Mouse (Mus musculus): ENCODE results near the gene Faf2. TPM values are rescaled to one million over a fixed set of nuclear protein-coding genes. Genes with fewer than 3 reads are reported as not detected.

Faf2 gene
- polyA plus RNA-seq, 1 experiment, result 47.0 TPM

DNA sequence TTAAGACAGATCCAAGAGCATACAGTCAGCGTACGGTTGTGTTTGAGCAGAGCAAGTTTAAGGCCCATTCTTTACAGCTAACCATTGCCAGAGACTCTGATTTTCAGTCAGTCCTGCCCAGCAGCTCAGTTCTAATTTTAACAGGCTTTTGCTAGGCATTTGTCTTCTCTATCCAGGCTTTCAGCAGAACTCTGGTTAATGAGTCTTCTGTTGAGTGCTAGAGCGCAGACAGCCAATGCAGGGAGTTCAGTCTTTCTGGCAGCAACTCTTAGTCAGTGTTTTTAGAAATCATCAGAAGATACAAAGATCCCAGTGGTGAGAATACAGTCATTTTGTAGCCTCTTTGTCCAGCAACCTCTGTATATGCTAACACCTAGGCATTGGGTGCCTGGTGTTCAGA is 28.9 kb downstream of the Faf2 start:
- no peak for DNase-seq (ENCODE audit: low read depth)

DNA sequence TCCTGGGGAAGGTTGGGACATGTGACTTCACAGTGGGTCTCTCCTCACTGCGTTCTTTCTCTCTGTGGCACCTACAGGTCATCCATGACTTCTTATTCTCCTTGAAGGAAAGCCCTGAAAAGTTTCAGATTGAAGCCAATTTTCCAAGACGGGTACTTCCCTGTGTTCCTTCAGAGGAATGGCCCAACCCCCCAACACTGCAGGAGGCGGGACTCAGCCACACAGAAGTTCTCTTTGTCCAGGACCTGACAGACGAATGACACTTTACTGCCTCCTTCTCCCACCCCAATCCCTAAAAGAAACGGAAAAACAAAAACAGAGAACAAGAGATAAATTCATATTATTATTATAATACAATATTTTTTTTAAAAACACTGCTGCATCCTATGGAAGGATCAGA is 39.3 kb downstream of the Faf2 start:
- no peak for DNase-seq (ENCODE audit: low read depth)
- TF ChIP-seq CTCF (IDR thresholded peaks at IDR 0.05; ENCODE audit: borderline replicate concordance, extremely low read depth, insufficient read depth, insufficient read length) (no peak), POLR2A (IDR thresholded peaks at IDR 0.05; ENCODE audit: borderline replicate concordance, extremely low read depth, insufficient read depth, insufficient read length, poor library complexity, severe bottlenecking) (no peak)

More for the DNA sequence above, 28.9 kb downstream of the Faf2 start:
- TF ChIP-seq POLR2A (IDR thresholded peaks at IDR 0.05; ENCODE audit: borderline replicate concordance, extremely low read depth, insufficient read depth, insufficient read length, poor library complexity, severe bottlenecking) (no peak), CTCF (IDR thresholded peaks at IDR 0.05; ENCODE audit: borderline replicate concordance, extremely low read depth, insufficient read depth, insufficient read length) (no peak)

DNA sequence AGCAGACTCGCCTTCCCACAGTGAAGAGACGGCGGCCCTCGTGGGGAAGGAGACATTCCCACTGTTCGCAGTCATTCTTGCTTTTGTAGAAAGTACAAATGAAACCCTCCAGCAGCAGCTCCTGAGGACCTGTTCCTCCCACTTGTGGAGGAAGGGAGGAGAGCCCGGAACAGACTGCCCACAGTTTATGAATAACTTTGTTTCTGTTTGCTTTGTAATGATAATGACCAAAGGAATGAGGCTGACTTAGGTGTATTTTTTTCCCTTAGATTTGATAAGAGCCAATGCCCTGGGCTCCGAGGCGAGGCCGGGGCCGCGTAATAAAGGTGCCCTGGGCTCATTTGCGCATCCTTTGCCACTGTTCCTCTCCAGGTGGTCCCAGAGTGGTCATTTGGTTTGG is 39.8 kb downstream of the Faf2 start:
- DNase-seq (ENCODE audit: low read depth), result no peak
- no peak for TF ChIP-seq POLR2A (IDR thresholded peaks at IDR 0.05; ENCODE audit: borderline replicate concordance, extremely low read depth, insufficient read depth, insufficient read length, poor library complexity, severe bottlenecking)

DNA sequence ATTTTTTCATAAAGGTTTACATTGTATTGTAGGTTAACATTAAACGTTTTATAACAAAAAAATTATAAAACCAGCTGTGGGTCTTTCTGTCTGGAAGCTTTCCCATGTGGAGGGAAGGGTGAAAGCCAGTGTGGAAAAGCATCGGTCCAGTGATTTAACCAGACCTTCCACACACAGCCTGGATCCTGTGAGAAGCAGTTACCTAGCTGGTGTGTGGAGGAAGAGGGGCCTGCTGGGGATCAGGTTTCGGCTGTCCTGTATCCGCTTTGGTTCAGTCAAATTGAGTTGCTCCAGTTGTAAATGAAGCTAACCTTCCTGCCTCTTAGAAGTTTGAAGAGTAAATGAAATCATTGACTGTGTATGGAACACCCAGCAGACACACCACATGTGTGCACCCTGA is 42.4 kb downstream of the Faf2 start:
- no peak for DNase-seq (ENCODE audit: low read depth)

DNA sequence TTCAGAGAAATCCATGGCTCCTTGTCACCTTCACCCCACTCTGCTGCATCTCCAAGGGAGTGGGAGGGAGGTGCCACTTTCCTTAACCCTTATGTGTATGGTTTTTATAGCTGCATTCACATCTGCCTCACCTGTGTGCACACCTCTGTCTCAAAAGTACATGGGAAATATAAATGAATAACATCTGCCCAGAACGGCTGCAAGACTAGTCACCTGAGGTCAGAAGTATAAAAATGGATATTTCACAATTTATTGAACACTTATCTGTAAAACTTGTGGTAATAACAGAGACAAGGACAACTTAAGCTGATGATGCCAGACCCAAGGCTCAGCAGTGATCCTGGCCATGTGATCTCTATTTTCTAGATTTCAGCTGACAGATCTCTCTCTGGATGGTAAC is 42.9 kb downstream of the Faf2 start:
- DNase-seq (ENCODE audit: low read depth), result no peak
- TF ChIP-seq POLR2A (IDR thresholded peaks at IDR 0.05; ENCODE audit: borderline replicate concordance, extremely low read depth, insufficient read depth, insufficient read length, poor library complexity, severe bottlenecking) (no peak), CTCF (IDR thresholded peaks at IDR 0.05; ENCODE audit: borderline replicate concordance, extremely low read depth, insufficient read depth, insufficient read length) (no peak)

More for the DNA sequence above, 42.4 kb downstream of the Faf2 start:
- TF ChIP-seq CTCF (IDR thresholded peaks at IDR 0.05; ENCODE audit: borderline replicate concordance, extremely low read depth, insufficient read depth, insufficient read length), result no peak
- TF ChIP-seq POLR2A (IDR thresholded peaks at IDR 0.05; ENCODE audit: borderline replicate concordance, extremely low read depth, insufficient read depth, insufficient read length, poor library complexity, severe bottlenecking), result no peak

DNA sequence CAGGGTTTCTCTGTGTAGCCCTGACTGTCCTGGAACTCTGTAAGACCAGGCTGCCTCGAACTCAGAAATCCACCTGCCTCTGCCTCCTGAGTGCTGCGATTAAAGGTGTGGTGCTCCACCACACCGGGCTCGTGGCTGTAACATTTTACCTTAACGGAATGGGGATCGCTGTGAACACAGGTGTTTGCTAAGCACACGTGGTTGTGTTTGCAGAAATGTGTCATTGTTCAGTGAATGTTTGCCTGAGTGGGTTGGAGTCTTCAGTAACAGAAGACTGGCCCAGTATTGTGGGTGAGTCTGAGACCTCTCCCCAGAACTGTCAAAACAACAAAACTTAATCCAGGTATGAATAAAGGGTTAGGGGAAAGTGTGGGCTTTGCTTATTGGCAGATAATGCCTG is 43.5 kb downstream of the Faf2 start:
- DNase-seq (ENCODE audit: low read depth), result no peak
- TF ChIP-seq CTCF (IDR thresholded peaks at IDR 0.05; ENCODE audit: borderline replicate concordance, extremely low read depth, insufficient read depth, insufficient read length) (no peak), POLR2A (IDR thresholded peaks at IDR 0.05; ENCODE audit: borderline replicate concordance, extremely low read depth, insufficient read depth, insufficient read length, poor library complexity, severe bottlenecking) (no peak)

DNA sequence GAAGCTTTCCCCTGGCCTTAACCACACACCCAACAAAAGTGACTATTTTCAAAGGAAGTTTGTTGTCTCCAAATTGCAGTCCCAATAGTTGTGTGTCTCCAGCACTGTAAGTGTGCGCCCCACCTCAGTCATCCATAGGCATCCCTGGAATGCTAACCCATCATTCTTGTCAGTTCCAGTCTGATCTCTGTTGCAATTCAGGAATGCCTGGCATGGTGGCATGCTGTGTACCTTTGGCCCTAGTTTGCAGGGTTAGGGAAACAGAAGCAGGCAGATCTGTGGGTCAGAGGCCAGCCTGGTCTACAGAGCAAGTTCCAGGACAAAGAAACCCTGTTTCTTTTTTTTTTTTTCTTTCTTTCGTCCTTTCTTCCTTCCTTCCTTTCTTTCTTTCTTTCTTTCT is 48.9 kb downstream of the Faf2 start:
- DNase-seq (ENCODE audit: low read depth), result no peak
- TF ChIP-seq POLR2A (IDR thresholded peaks at IDR 0.05; ENCODE audit: borderline replicate concordance, extremely low read depth, insufficient read depth, insufficient read length, poor library complexity, severe bottlenecking), result no peak
- TF ChIP-seq CTCF (IDR thresholded peaks at IDR 0.05; ENCODE audit: borderline replicate concordance, extremely low read depth, insufficient read depth, insufficient read length), result no peak

DNA sequence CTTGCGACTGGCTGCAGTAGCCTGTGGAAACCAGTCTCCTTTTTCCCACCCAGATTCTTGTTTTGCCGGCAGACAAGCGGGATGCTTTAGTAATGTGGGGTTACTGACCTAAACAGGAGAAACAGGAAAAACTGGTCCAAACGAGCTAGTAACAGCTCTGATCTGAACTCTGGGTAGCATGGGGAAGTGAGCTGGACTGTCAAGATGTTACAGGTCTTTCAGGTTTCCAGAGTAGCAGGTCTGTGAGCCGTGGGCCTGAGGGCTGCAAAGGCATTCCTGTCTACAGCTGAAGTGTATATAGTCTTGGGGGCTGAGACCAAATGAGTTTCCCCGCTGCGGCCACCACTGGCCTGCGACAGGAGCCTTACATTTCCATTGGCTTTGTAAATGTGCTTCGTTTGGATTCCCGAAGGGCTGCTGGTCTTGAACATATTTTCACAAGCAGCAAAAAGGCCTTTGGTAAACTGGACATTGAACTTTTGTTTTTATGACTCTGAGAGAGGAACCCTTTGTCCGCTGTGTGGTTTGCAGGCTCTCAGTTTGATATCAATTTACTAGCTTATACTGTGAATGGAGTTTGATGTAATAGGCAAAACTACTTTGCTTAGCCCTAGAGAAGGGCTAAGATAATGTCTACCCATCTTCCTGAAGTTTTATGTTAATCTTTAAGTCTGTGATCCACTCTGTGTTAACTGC is 54.5 kb downstream of the Faf2 start:
- TF ChIP-seq CTCF (IDR thresholded peaks at IDR 0.05; ENCODE audit: borderline replicate concordance, extremely low read depth, insufficient read depth, insufficient read length), result no peak
- no peak for TF ChIP-seq POLR2A (IDR thresholded peaks at IDR 0.05; ENCODE audit: borderline replicate concordance, extremely low read depth, insufficient read depth, insufficient read length, poor library complexity, severe bottlenecking)
- DNase-seq (ENCODE audit: low read depth), result no peak

DNA sequence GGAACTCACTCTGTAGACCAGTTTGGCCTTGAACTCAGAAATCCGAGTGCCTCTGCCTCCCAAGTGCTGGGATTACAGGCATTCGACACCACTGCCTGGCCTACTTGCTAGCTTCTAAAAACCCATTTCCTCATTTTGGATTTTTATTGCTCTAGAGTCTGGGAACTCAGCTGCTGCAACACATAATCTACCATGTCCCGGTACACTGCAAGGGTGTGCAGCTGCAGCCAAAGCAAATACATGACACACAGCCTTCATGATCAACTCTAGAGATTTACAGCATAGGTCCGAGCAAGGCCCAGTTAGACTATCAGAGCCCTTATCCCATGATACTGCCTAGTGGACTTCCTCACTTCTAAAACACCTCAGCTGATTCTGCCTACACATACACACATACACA is 56.7 kb downstream of the Faf2 start:
- DNase-seq (ENCODE audit: low read depth), result no peak
- TF ChIP-seq CTCF (IDR thresholded peaks at IDR 0.05; ENCODE audit: borderline replicate concordance, extremely low read depth, insufficient read depth, insufficient read length), result no peak
- no peak for TF ChIP-seq POLR2A (IDR thresholded peaks at IDR 0.05; ENCODE audit: borderline replicate concordance, extremely low read depth, insufficient read depth, insufficient read length, poor library complexity, severe bottlenecking)

DNA sequence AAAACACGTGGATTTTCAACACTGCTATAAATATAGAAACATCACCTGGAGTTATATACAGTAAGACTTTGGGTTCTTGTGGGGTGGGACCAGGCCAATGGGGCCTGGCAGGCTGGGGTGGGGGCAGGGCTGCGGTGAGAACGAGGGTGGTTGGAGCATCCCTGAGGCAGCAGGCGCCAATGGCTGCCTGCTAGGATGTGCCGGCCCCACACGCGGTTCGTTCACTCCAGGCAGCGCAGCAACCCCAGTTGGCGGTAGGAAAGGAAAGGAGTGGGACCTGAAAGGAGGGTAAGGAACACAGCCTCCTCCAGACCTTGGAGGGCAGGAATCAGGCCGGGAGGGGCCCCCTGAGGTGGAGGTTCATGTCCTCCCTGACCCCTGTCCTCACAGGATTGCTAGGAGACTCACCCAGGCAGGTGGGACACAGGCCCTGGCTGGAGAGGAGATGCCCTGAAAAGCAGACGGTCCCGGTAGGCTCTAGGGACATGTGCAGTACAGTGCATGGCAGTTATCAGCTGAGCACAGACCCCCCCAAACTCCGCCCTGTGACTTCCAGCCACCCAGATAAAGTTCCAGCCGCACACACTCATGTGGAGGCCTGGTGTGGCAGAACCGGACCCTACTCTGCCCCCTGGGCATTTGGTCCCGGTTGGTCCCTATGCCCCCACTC is 58.7 kb downstream of the Faf2 start:
- no peak for TF ChIP-seq CTCF (IDR thresholded peaks at IDR 0.05; ENCODE audit: borderline replicate concordance, extremely low read depth, insufficient read depth, insufficient read length)
- no peak for TF ChIP-seq POLR2A (IDR thresholded peaks at IDR 0.05; ENCODE audit: borderline replicate concordance, extremely low read depth, insufficient read depth, insufficient read length, poor library complexity, severe bottlenecking)
- DNase-seq (ENCODE audit: low read depth), result peak; percentile 19

DNA sequence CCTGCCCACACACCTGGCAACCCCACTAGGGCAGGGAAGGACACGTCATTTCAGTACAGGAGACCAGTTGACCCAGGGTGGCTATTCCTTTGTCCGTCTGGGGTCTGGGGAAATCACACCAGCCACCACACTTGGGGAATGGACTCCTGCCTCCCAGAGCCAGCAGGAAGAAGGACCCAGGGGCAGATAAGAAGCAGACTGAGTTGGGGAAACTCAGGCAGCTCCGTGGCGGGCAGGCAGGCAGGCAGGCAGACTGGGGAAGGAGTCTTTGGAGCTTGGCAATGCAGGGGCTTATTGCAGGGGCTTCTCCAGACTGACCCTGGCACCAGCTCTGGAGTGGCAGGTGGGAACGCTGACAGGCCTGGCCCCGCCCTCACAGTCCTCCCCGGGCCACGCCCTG is 59.7 kb downstream of the Faf2 start:
- TF ChIP-seq CTCF (IDR thresholded peaks at IDR 0.05; ENCODE audit: borderline replicate concordance, extremely low read depth, insufficient read depth, insufficient read length), result no peak
- TF ChIP-seq POLR2A (IDR thresholded peaks at IDR 0.05; ENCODE audit: borderline replicate concordance, extremely low read depth, insufficient read depth, insufficient read length, poor library complexity, severe bottlenecking), result no peak
- no peak for DNase-seq (ENCODE audit: low read depth)

DNA sequence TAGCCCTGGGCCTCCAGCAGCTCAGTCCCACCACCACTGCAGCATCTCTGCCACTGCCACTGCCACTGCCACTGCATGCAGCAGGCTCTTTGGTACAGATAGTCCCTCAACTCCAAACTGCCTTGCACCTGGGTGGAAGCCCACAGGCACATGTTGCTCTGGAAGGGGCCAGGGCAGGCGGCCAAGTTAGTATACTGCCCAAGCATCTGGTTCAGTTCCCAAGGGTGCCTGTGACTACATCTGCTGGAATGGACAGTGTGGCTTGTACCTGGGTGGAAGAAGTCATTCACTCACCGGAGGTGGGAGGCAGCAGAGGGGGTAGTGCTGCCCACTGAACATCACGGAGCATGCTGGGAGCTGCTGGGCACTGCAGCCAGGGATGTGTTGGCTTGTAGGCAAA is 61.7 kb downstream of the Faf2 start:
- DNase-seq (ENCODE audit: low read depth), result no peak
- TF ChIP-seq POLR2A (IDR thresholded peaks at IDR 0.05; ENCODE audit: borderline replicate concordance, extremely low read depth, insufficient read depth, insufficient read length, poor library complexity, severe bottlenecking) (no peak), CTCF (IDR thresholded peaks at IDR 0.05; ENCODE audit: borderline replicate concordance, extremely low read depth, insufficient read depth, insufficient read length) (no peak)

All from brain, embryonic 14.5 days (tissue).